Mouse (Mus musculus) brain, adult 2 months (tissue): ENCODE results near the gene Zfp217.
A peak's percentile ranks its signal among the peaks of the same experiment; 100 is the strongest.

Experiments
- DNase-seq: peaks from one replicate; pipeline ENCODE4 v3.0.0; 2011; ENCODE audit warnings: low read depth, low spot score

The Zfp217 gene

GRCm38 (mm10) chr2:170159795-170160568 lies 12.1 kb upstream of the Zfp217 start:
- DNase-seq, result peak; percentile 38

GRCm38 (mm10) chr2:170158987-170159386 lies 11.1 kb upstream of the Zfp217 start:
- DNase-seq, result no peak

GRCm38 (mm10) chr2:170158251-170158650 lies 10.3 kb upstream of the Zfp217 start:
- DNase-seq, result no peak

GRCm38 (mm10) chr2:170157280-170158200 lies 9.6 kb upstream of the Zfp217 start:
- DNase-seq, result no peak

GRCm38 (mm10) chr2:170155089-170155740 lies 7.3 kb upstream of the Zfp217 start:
- peak; percentile 56 for DNase-seq

GRCm38 (mm10) chr2:170154738-170155088 lies 6.8 kb upstream of the Zfp217 start:
- DNase-seq, result no peak

GRCm38 (mm10) chr2:170154301-170154721 lies 6.4 kb upstream of the Zfp217 start:
- no peak for DNase-seq

GRCm38 (mm10) chr2:170153421-170154271 lies 5.7 kb upstream of the Zfp217 start:
- no peak for DNase-seq

- no peak for DNase-seq
Observed at GRCm38 (mm10) chr2:170152856-170153255, 5.0 kb upstream of the Zfp217 start.

- no peak for DNase-seq
Observed at GRCm38 (mm10) chr2:170152036-170152686, 4.3 kb upstream of the Zfp217 start.

- no peak for DNase-seq
Observed at GRCm38 (mm10) chr2:170151470-170151869, 3.6 kb upstream of the Zfp217 start.

GRCm38 (mm10) chr2:170148828-170149227 lies 925 bp upstream of the Zfp217 start:
- no peak for DNase-seq

- no peak for DNase-seq
Observed at GRCm38 (mm10) chr2:170147170-170147569, 733 bp downstream of the Zfp217 start.

GRCm38 (mm10) chr2:170144343-170144742 lies 3.6 kb downstream of the Zfp217 start:
- DNase-seq, result no peak

- DNase-seq, result no peak
Observed at GRCm38 (mm10) chr2:170143861-170144260, 4.0 kb downstream of the Zfp217 start.

GRCm38 (mm10) chr2:170142542-170142941 lies 5.4 kb downstream of the Zfp217 start:
- DNase-seq, result no peak

GRCm38 (mm10) chr2:170141481-170141880 lies 6.4 kb downstream of the Zfp217 start:
- DNase-seq, result no peak

GRCm38 (mm10) chr2:170139411-170140046 lies 8.4 kb downstream of the Zfp217 start:
- DNase-seq, result no peak

GRCm38 (mm10) chr2:170136928-170137327 lies 11.0 kb downstream of the Zfp217 start:
- DNase-seq, result no peak

- DNase-seq, result no peak
Observed at GRCm38 (mm10) chr2:170135820-170136219, 12.1 kb downstream of the Zfp217 start.
